Comparison of ENCODE assay signal across 9 mouse cellular contexts in the genomic region with DNA sequence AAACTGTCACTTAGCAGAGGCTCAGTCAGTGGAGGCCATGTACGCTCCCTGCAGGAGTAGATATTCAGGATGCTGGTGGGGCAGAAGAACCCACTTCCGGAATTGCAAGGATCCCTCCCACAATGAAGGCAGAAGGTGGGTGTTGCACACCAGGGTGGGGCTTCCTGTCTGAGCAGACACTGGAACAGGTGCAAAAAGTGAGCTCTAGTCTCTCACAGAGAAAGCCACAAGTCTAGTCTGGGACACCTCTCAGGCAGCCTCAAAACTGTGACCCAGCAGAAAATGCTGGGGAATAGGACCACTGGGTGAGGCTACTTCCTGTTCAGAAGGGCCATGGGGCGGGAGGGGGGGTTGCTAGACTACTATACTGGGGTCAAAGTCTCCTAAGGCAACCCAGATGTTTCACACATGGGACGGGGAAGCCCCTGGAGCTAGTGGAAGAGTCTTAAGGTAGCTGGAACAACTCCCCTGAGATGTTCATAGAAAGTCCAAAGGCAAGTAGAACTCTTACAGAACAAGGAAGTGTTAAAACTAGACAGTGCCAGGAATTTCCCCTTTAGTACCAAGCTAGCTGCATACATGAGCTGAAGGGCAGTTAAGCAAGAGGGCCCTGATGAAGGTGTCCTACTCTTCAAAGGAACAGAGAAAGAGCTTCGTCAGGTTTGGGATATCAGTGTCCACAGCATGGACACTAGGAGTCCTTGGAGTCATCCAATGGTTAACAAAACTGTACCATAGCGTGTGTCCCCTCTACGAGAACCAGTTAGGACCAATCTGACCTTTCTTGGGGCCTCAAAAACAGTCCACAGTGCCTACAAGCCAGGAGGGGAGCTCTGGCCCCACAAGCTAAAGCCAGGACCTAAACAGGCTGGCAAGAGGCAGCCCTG. TPM values are rescaled to one million over a fixed set of nuclear protein-coding genes. Genes with fewer than 3 reads are reported as not detected.
DNase-seq lines count a peak whose midpoint lies in the region; ATAC-seq lines count a peak whose summit lies in the region.
"Had no signal": no experiment of that assay in that cellular context is flagged by ENCODE, and none has a peak within 500 bp of the region (broad histone marks: within the 10 kb centered on the region; RNA-seq: fewer than 3 reads in every experiment).

No protein-coding gene starts in this region.

- no peak for DNase-seq in neural tube, embryonic 10.5 days (ENCODE audit: extremely low spot score, low spot score)
- DNase-seq in thymus, postnatal 4 days = peak; percentile 71
- no peak for DNase-seq in right cerebral cortex, postnatal 10 days (ENCODE audit: low spot score in 2 of 2)
- no peak for DNase-seq in left cerebral cortex, adult 18-20 months (ENCODE audit: low spot score in 2 of 2)

- no peak overlapping the region for H3K27ac ChIP-seq in neural tube, embryonic 12.5 days
- peak overlapping the region; percentile 60 for H3K27ac ChIP-seq in macrophage

- H3K4me2 ChIP-seq in neural tube, embryonic 12.5 days (replicated peaks) = peak overlapping the region; percentile 27

- no peak overlapping the region for H3K9ac ChIP-seq in neural tube, embryonic 12.5 days

- peaks cover 41% of the 10 kb centered on the region for H3K4me1 ChIP-seq in neural tube, embryonic 12.5 days

- H3K9me3 ChIP-seq in neural tube, embryonic 12.5 days = no peaks in the 10 kb centered on the region

- no peaks in the 10 kb centered on the region for H3K27me3 ChIP-seq in neural tube, embryonic 12.5 days (replicated peaks)

- no peak overlapping the region for H3K4me3 ChIP-seq in neural tube, embryonic 12.5 days
- H3K4me3 ChIP-seq in macrophage (ENCODE audit: inconsistent target) = no peak overlapping the region

- ATAC-seq in neural tube, embryonic 12.5 days (ENCODE audit: low FRiP score, low read depth) = no peak
- peak; percentile 76 for ATAC-seq in granulocyte monocyte progenitor cell, adult 5-6 weeks (replicated peaks; ENCODE audit: poor library complexity, severe bottlenecking)
- ATAC-seq in frontal cortex, adult (ENCODE audit: low TSS enrichment) = no peak
- ATAC-seq: midbrain, embryonic 16.5 days had no signal

- H3K36me3 ChIP-seq in neural tube, embryonic 12.5 days = peaks cover 21% of the 10 kb centered on the region
- H3K36me3 ChIP-seq in macrophage (ENCODE audit: inconsistent target) = peaks cover 22% of the 10 kb centered on the region; the same call in 1 of the 2 replicates

- 76% methylated on average over 7 of the region's 7 CpGs for WGBS in neural tube, embryonic 12.5 days
- 14% methylated on average over 7 of the region's 7 CpGs for WGBS in macrophage (ENCODE audit: missing documents)

- H3K79me2 ChIP-seq in macrophage (ENCODE audit: inconsistent target) = peaks cover 91% of the 10 kb centered on the region

RNA-seq across cellular contexts. Expression of a gene that starts 59.7 kb away (rescaled TPM):
- polyA plus RNA-seq in neural tube, embryonic 12.5 days (2016; fragmentation: Nextera tagmentation; extraction: Ambion mirVana) = 12.3 and 13.2 TPM in 2 replicates
- 18.1 and 19.4 TPM in 2 replicates for total RNA-seq in granulocyte monocyte progenitor cell, adult 5-6 weeks (2014; fragmentation: Nextera tagmentation)
- total RNA-seq in granulocyte monocyte progenitor cell, adult 5-6 weeks (2017) = 4.7 and 8.6 TPM in 2 replicates
- 10 to 100 TPM; 17.1 to 57.4 (median 34.0) TPM for total RNA-seq in macrophage (2018; cell fraction: chromatin; rRNA removed)
- 10 to 100 TPM; 23.8 to 66.1 (median 41.1) TPM for total RNA-seq in macrophage (2018; cell fraction: cytosol; rRNA removed)
- 10 to 100 TPM; 24.7 to 87.0 (median 49.1) TPM for total RNA-seq in macrophage (2018; cell fraction: nucleus; rRNA removed)
- polyA plus RNA-seq in macrophage (2018) = 39.6 to 44.6 TPM (median 40.4 TPM) in 3 replicates
- 100 to 1,000 TPM; 115 to 128 TPM for total RNA-seq in left cerebral cortex, adult 18-20 months (2021)

Comparison
In these comparisons a context has a peak if more than half of its experiments do, and no peak if none do; other contexts are left out.
1. RNA of a gene that starts 59.7 kb away (total RNA-seq): 115 to 128 TPM in left cerebral cortex, adult 18-20 months; 4.7 to 19.4 TPM in granulocyte monocyte progenitor cell, adult 5-6 weeks; every median in the first group is over 4 times any median in the second.